Mouse (Mus musculus) kidney, embryonic 15.5 days (tissue): ENCODE data around the gene Grid1. TPM values are rescaled to one million over a fixed set of nuclear protein-coding genes. Genes with fewer than 3 reads are reported as not detected.

ENCODE experiments used
- ATAC-seq: fragments of 200-750 bp; cut with Nextera tagmentation; replicated peaks from 2 replicates; pipeline ENCODE4 v1.8.0; 2017; ENCODE audit warnings: moderate TSS enrichment; ENCODE audit not compliant: low FRiP score
- H3K27ac ChIP-seq: fragments of 300-500 bp; sonication (generic); 2 replicates; pipeline ENCODE4 v1.5.1; 2015; ENCODE audit warnings: mild to moderate bottlenecking, inconsistent platforms
- H3K27me3 ChIP-seq: fragments of 300-500 bp; sonication (generic); 2 replicates; pipeline ENCODE4 v1.6.1; 2015; ENCODE audit warnings: inconsistent platforms
- H3K36me3 ChIP-seq: fragments of 300-500 bp; sonication (generic); 2 replicates; pipeline ENCODE4 v1.6.1; 2015; ENCODE audit warnings: inconsistent platforms
- H3K4me1 ChIP-seq: fragments of 300-500 bp; sonication (generic); 2 replicates; pipeline ENCODE4 v1.6.1; 2015; ENCODE audit warnings: inconsistent platforms
- H3K4me2 ChIP-seq: fragments of 300-500 bp; sonication (generic); 2 replicates; pipeline ENCODE4 v1.6.1; 2015; ENCODE audit warnings: moderate library complexity, mild to moderate bottlenecking, inconsistent platforms
- H3K4me3 ChIP-seq: fragments of 300-500 bp; sonication (generic); replicated peaks from 2 replicates; pipeline ENCODE4 v1.5.1; 2015; ENCODE audit warnings: mild to moderate bottlenecking, inconsistent platforms
- H3K9ac ChIP-seq: fragments of 300-500 bp; sonication (generic); 2 replicates; pipeline ENCODE4 v1.6.1; 2015; ENCODE audit warnings: mild to moderate bottlenecking, inconsistent platforms
- H3K9me3 ChIP-seq: fragments of 300-500 bp; sonication (generic); replicated peaks from 2 replicates; pipeline ENCODE4 v1.6.1; 2016; ENCODE audit warnings: inconsistent platforms
- WGBS: fragments of 180-500 bp; shearing (Covaris S2); methylation state at CpG from one replicate; pipeline ENCODE4 v1.1.7; 2015; ENCODE audit warnings: mixed read lengths; 5-methylcytosine and 5-hydroxymethylcytosine counted together
- polyA plus RNA-seq: library from polyadenylated mRNA; unstranded; fragments of >200 nt; fragmentation: Nextera tagmentation; extraction: Ambion mirVana; gene quantifications from 2 replicates; pipeline ENCODE4 v1.2.1, GENCODE M21; 2015

Gene Grid1
- polyA plus RNA-seq, 1 experiment from 2014 or later: 0.81 TPM

GRCm38 (mm10) chr14:34969102-34969819 lies 149.4 kb downstream of the Grid1 start:
- H3K4me1 ChIP-seq: no peaks in the 10 kb centered on the region
- no peak overlapping the region for H3K9ac ChIP-seq
- WGBS: 54% methylated on average over 6 of the region's 6 CpGs
- H3K27ac ChIP-seq: no peak overlapping the region
- H3K4me3 ChIP-seq: no peak overlapping the region
- H3K36me3 ChIP-seq: no peaks in the 10 kb centered on the region
- no peak overlapping the region for H3K4me2 ChIP-seq
- no peaks in the 10 kb centered on the region for H3K9me3 ChIP-seq
- ATAC-seq: no peak
- no peaks in the 10 kb centered on the region for H3K27me3 ChIP-seq

- H3K9ac ChIP-seq: no peak overlapping the region
- H3K27me3 ChIP-seq: no peaks in the 10 kb centered on the region
- no peaks in the 10 kb centered on the region for H3K36me3 ChIP-seq
- WGBS: 81% methylated on average over 3 of the region's 3 CpGs
- no peak overlapping the region for H3K4me2 ChIP-seq
- H3K9me3 ChIP-seq: no peaks in the 10 kb centered on the region
- no peak overlapping the region for H3K27ac ChIP-seq
- ATAC-seq: no peak
- no peak overlapping the region for H3K4me3 ChIP-seq
- no peaks in the 10 kb centered on the region for H3K4me1 ChIP-seq
Measured at GRCm38 (mm10) chr14:34972930-34973329, 153.0 kb downstream of the Grid1 start.

- Histone ChIP-seq H3K27me3 (no peaks in the 10 kb centered on the region), H3K9ac (no peak overlapping the region), H3K36me3 (no peaks in the 10 kb centered on the region), H3K4me1 (no peaks in the 10 kb centered on the region), H3K4me3 (no peak overlapping the region), H3K9me3 (no peaks in the 10 kb centered on the region), H3K27ac (no peak overlapping the region), H3K4me2 (no peak overlapping the region)
- no peak for ATAC-seq
- 26% methylated on average over 2 of the region's 2 CpGs for WGBS
Measured at GRCm38 (mm10) chr14:34980756-34981155, 160.8 kb downstream of the Grid1 start.

GRCm38 (mm10) chr14:34989131-34989530 lies 169.2 kb downstream of the Grid1 start:
- no peaks in the 10 kb centered on the region for H3K27me3 ChIP-seq
- no peaks in the 10 kb centered on the region for H3K9me3 ChIP-seq
- WGBS: 70% methylated on average over 5 of the region's 5 CpGs
- H3K4me3 ChIP-seq: no peak overlapping the region
- H3K27ac ChIP-seq: no peak overlapping the region
- no peaks in the 10 kb centered on the region for H3K4me1 ChIP-seq
- no peak overlapping the region for H3K9ac ChIP-seq
- ATAC-seq: no peak
- no peaks in the 10 kb centered on the region for H3K36me3 ChIP-seq
- no peak overlapping the region for H3K4me2 ChIP-seq

- 85% methylated on average over 7 of the region's 7 CpGs for WGBS
Measured at GRCm38 (mm10) chr14:35006736-35007135, 186.8 kb downstream of the Grid1 start.

GRCm38 (mm10) chr14:35008674-35009073 lies 188.8 kb downstream of the Grid1 start:
- H3K9ac ChIP-seq: no peak overlapping the region
- no peak overlapping the region for H3K4me2 ChIP-seq
- no peak overlapping the region for H3K27ac ChIP-seq
- no peaks in the 10 kb centered on the region for H3K4me1 ChIP-seq
- WGBS: 49% methylated on average over 3 of the region's 3 CpGs
- H3K36me3 ChIP-seq: no peaks in the 10 kb centered on the region
- no peaks in the 10 kb centered on the region for H3K27me3 ChIP-seq
- H3K9me3 ChIP-seq: no peaks in the 10 kb centered on the region
- H3K4me3 ChIP-seq: no peak overlapping the region
- no peak for ATAC-seq

More at GRCm38 (mm10) chr14:35006736-35007135, 186.8 kb downstream of the Grid1 start:
- Histone ChIP-seq H3K27me3 (no peaks in the 10 kb centered on the region), H3K36me3 (no peaks in the 10 kb centered on the region), H3K27ac (no peak overlapping the region), H3K4me2 (no peak overlapping the region), H3K9ac (no peak overlapping the region), H3K9me3 (no peaks in the 10 kb centered on the region), H3K4me1 (no peaks in the 10 kb centered on the region), H3K4me3 (no peak overlapping the region)
- no peak for ATAC-seq

GRCm38 (mm10) chr14:35009074-35009473 lies 189.2 kb downstream of the Grid1 start:
- H3K36me3 ChIP-seq: no peaks in the 10 kb centered on the region
- no peak for ATAC-seq
- H3K9me3 ChIP-seq: no peaks in the 10 kb centered on the region
- no peak overlapping the region for H3K4me3 ChIP-seq
- no peak overlapping the region for H3K4me2 ChIP-seq
- H3K4me1 ChIP-seq: no peaks in the 10 kb centered on the region
- whole genome bisulfite sequencing: 11% methylated on average over 9 of the region's 9 CpGs
- no peaks in the 10 kb centered on the region for H3K27me3 ChIP-seq
- no peak overlapping the region for H3K27ac ChIP-seq
- H3K9ac ChIP-seq: no peak overlapping the region

GRCm38 (mm10) chr14:35026686-35027085 lies 206.8 kb downstream of the Grid1 start:
- H3K9ac ChIP-seq: no peak overlapping the region
- no peaks in the 10 kb centered on the region for H3K27me3 ChIP-seq
- no peak for ATAC-seq
- H3K9me3 ChIP-seq: no peaks in the 10 kb centered on the region
- H3K4me1 ChIP-seq: no peaks in the 10 kb centered on the region
- H3K4me2 ChIP-seq: no peak overlapping the region
- H3K27ac ChIP-seq: no peak overlapping the region
- no peaks in the 10 kb centered on the region for H3K36me3 ChIP-seq
- WGBS: 87% methylated on average over 8 of the region's 8 CpGs
- no peak overlapping the region for H3K4me3 ChIP-seq

GRCm38 (mm10) chr14:35027501-35028140 lies 207.7 kb downstream of the Grid1 start:
- 54% methylated on average over 11 of the region's 11 CpGs for WGBS
- no peaks in the 10 kb centered on the region for H3K9me3 ChIP-seq
- H3K36me3 ChIP-seq: no peaks in the 10 kb centered on the region
- H3K9ac ChIP-seq: no peak overlapping the region
- no peaks in the 10 kb centered on the region for H3K4me1 ChIP-seq
- H3K27ac ChIP-seq: no peak overlapping the region
- no peak overlapping the region for H3K4me3 ChIP-seq
- ATAC-seq: no peak
- no peak overlapping the region for H3K4me2 ChIP-seq
- H3K27me3 ChIP-seq: no peaks in the 10 kb centered on the region

GRCm38 (mm10) chr14:35029626-35030025 lies 209.7 kb downstream of the Grid1 start:
- no peak for ATAC-seq
- no peaks in the 10 kb centered on the region for H3K4me1 ChIP-seq

GRCm38 (mm10) chr14:35030271-35030670 lies 210.4 kb downstream of the Grid1 start:
- H3K9ac ChIP-seq: no peak overlapping the region
- no peaks in the 10 kb centered on the region for H3K27me3 ChIP-seq
- no peak overlapping the region for H3K4me2 ChIP-seq
- H3K27ac ChIP-seq: no peak overlapping the region
- no peak overlapping the region for H3K4me3 ChIP-seq
- H3K36me3 ChIP-seq: no peaks in the 10 kb centered on the region
- no peaks in the 10 kb centered on the region for H3K4me1 ChIP-seq
- ATAC-seq: no peak
- 61% methylated on average over 2 of the region's 2 CpGs for WGBS
- H3K9me3 ChIP-seq: no peaks in the 10 kb centered on the region

More at GRCm38 (mm10) chr14:35029626-35030025, 209.7 kb downstream of the Grid1 start:
- no peak overlapping the region for H3K9ac ChIP-seq
- WGBS: 94% methylated on average over 2 of the region's 2 CpGs
- H3K27ac ChIP-seq: no peak overlapping the region
- H3K36me3 ChIP-seq: no peaks in the 10 kb centered on the region
- H3K9me3 ChIP-seq: no peaks in the 10 kb centered on the region
- no peak overlapping the region for H3K4me2 ChIP-seq
- no peak overlapping the region for H3K4me3 ChIP-seq
- no peaks in the 10 kb centered on the region for H3K27me3 ChIP-seq

- Histone ChIP-seq H3K9ac (no peak overlapping the region), H3K4me1 (no peaks in the 10 kb centered on the region), H3K4me2 (no peak overlapping the region), H3K4me3 (no peak overlapping the region), H3K27me3 (no peaks in the 10 kb centered on the region), H3K36me3 (no peaks in the 10 kb centered on the region), H3K9me3 (no peaks in the 10 kb centered on the region), H3K27ac (no peak overlapping the region)
- no peak for ATAC-seq
- 93% methylated on average over 1 of the region's 1 CpGs for WGBS
Measured at GRCm38 (mm10) chr14:35032283-35032682, 212.4 kb downstream of the Grid1 start.
